Mouse (Mus musculus) T-helper 1 cell (primary cell): Measurements from ENCODE around the gene Vmn2r107.

Experiments
- in situ Hi-C: fragments of 300-600 bp; cut with MboI, MseI; formaldehyde crosslinking; loops from one replicate; pipeline ENCODE4 v1.15.1; 2025; ENCODE audit warnings: high pct_unique_total_duplicates

The Vmn2r107 gene

GRCm38 (mm10) chr17:20344942-20345341 lies at the start of gene Vmn2r107:
Vmn2r107 (plus strand) TSS chr17:20345242.
- in situ Hi-C loops: no loop called here

- in situ Hi-C loops: no loop called here
Measured at GRCm38 (mm10) chr17:20305790-20306189, 39.3 kb upstream of the Vmn2r107 start.

- in situ Hi-C loops: no loop called here
Measured at GRCm38 (mm10) chr17:20399105-20399504, 54.1 kb downstream of the Vmn2r107 start.

GRCm38 (mm10) chr17:20413846-20414245 lies 68.8 kb downstream of the Vmn2r107 start, which contains the start of gene Vmn1r224:
Vmn1r224 (plus strand) TSS chr17:20414146.
- in situ Hi-C loops: no loop called here
